Mouse (Mus musculus): ENCODE measurements at regions not wholly inside any gene's neighbourhood (a gene's known extent, or its start where the extent isn't known, plus 50 kb on each side); places are given as distances from the start of the nearest gene placed in this dataset.
"Not testable (repeated sequence)": the region's sequence is repeated elsewhere in the genome, so short reads cannot be mapped to it uniquely, and the experiment has no call there.

- ATAC-seq (replicated peaks) = no peak
- no peak overlapping the region for H3K4me3 ChIP-seq
- no peak overlapping the region for H3K27ac ChIP-seq (replicated peaks)
- H3K36me3 ChIP-seq = no peaks in the 10 kb centered on the region
- H3K9ac ChIP-seq (replicated peaks) = no peak overlapping the region
- no peaks in the 10 kb centered on the region for H3K27me3 ChIP-seq
- H3K4me1 ChIP-seq = no peaks in the 10 kb centered on the region
- no peaks in the 10 kb centered on the region for H3K9me3 ChIP-seq
- no peak overlapping the region for H3K4me2 ChIP-seq (replicated peaks)
These were observed 603.5 kb upstream of the Gje1 start for GRCm38 (mm10) chr10:15321480-15321879.

GRCm38 (mm10) chr10:15317017-15317607 lies 599.1 kb upstream of the Gje1 start:
- Histone ChIP-seq H3K4me2 (replicated peaks) (no peak overlapping the region), H3K4me1 (no peaks in the 10 kb centered on the region), H3K27ac (replicated peaks) (0 out of 2 replicates have a peak overlapping the region, but pooled peaks have one; percentile 5), H3K27me3 (no peaks in the 10 kb centered on the region), H3K4me3 (no peak overlapping the region), H3K36me3 (no peaks in the 10 kb centered on the region), H3K9ac (replicated peaks) (no peak overlapping the region), H3K9me3 (no peaks in the 10 kb centered on the region)
- 77% methylated on average over 2 of the region's 2 CpGs for WGBS
- ATAC-seq (replicated peaks) = peak; percentile 67

- 89% methylated on average over 2 of the region's 2 CpGs for WGBS
These were observed 592.6 kb upstream of the Gje1 start for GRCm38 (mm10) chr10:15310650-15311049.

GRCm38 (mm10) chr10:15305811-15306473 lies 587.9 kb upstream of the Gje1 start:
- Histone ChIP-seq H3K36me3 (no peaks in the 10 kb centered on the region), H3K9ac (replicated peaks) (no peak overlapping the region), H3K27ac (replicated peaks) (no peak overlapping the region), H3K4me3 (no peak overlapping the region), H3K27me3 (no peaks in the 10 kb centered on the region), H3K4me1 (no peaks in the 10 kb centered on the region), H3K4me2 (replicated peaks) (no peak overlapping the region), H3K9me3 (no peaks in the 10 kb centered on the region)
- ATAC-seq (replicated peaks) = no peak
- 84% methylated on average over 3 of the region's 3 CpGs for WGBS

More at GRCm38 (mm10) chr10:15310650-15311049, 592.6 kb upstream of the Gje1 start:
- no peaks in the 10 kb centered on the region for H3K4me1 ChIP-seq
- H3K4me3 ChIP-seq = no peak overlapping the region
- no peak overlapping the region for H3K27ac ChIP-seq (replicated peaks)
- no peak for ATAC-seq (replicated peaks)
- H3K9me3 ChIP-seq = no peaks in the 10 kb centered on the region
- H3K9ac ChIP-seq (replicated peaks) = no peak overlapping the region
- no peaks in the 10 kb centered on the region for H3K27me3 ChIP-seq
- H3K4me2 ChIP-seq (replicated peaks) = no peak overlapping the region
- H3K36me3 ChIP-seq = no peaks in the 10 kb centered on the region

- Histone ChIP-seq H3K9ac (replicated peaks) (no peak overlapping the region), H3K27ac (replicated peaks) (no peak overlapping the region; the same call in 1 of the 2 replicates), H3K4me1 (peaks cover 8% of the 10 kb centered on the region), H3K27me3 (no peaks in the 10 kb centered on the region), H3K36me3 (no peaks in the 10 kb centered on the region), H3K4me3 (no peak overlapping the region), H3K9me3 (no peaks in the 10 kb centered on the region), H3K4me2 (replicated peaks) (peak overlapping the region; percentile 17; the same call in 1 of the 2 replicates)
- 40% methylated on average over 8 of the region's 8 CpGs for WGBS
- ATAC-seq (replicated peaks) = peak; percentile 97
These were observed 582.4 kb upstream of the Gje1 start for GRCm38 (mm10) chr10:15300199-15301085.

- H3K4me3 ChIP-seq = no peak overlapping the region
- no peak overlapping the region for H3K9ac ChIP-seq (replicated peaks)
- H3K36me3 ChIP-seq = no peaks in the 10 kb centered on the region
- no peak overlapping the region for H3K27ac ChIP-seq (replicated peaks)
- H3K4me1 ChIP-seq = peaks cover 8% of the 10 kb centered on the region
- H3K4me2 ChIP-seq (replicated peaks) = 0 out of 2 replicates have a peak overlapping the region, but pooled peaks have one; percentile 17
- WGBS = 17% methylated on average over 11 of the region's 11 CpGs
- ATAC-seq (replicated peaks) = peak; percentile 66
- no peaks in the 10 kb centered on the region for H3K9me3 ChIP-seq
- no peaks in the 10 kb centered on the region for H3K27me3 ChIP-seq
These were observed 581.6 kb upstream of the Gje1 start for GRCm38 (mm10) chr10:15299331-15300198.

GRCm38 (mm10) chr10:15297257-15297656 lies 579.2 kb upstream of the Gje1 start:
- Histone ChIP-seq H3K4me2 (replicated peaks) (no peak overlapping the region), H3K36me3 (no peaks in the 10 kb centered on the region), H3K27ac (replicated peaks) (no peak overlapping the region), H3K4me3 (no peak overlapping the region), H3K4me1 (peaks cover 8% of the 10 kb centered on the region), H3K9me3 (no peaks in the 10 kb centered on the region), H3K27me3 (no peaks in the 10 kb centered on the region), H3K9ac (replicated peaks) (no peak overlapping the region)
- no peak for ATAC-seq (replicated peaks)
- 87% methylated on average over 2 of the region's 2 CpGs for WGBS

- Histone ChIP-seq H3K9ac (replicated peaks) (no peak overlapping the region), H3K4me3 (no peak overlapping the region), H3K9me3 (no peaks in the 10 kb centered on the region), H3K4me1 (no peaks in the 10 kb centered on the region), H3K27me3 (no peaks in the 10 kb centered on the region), H3K36me3 (no peaks in the 10 kb centered on the region), H3K27ac (replicated peaks) (no peak overlapping the region), H3K4me2 (replicated peaks) (no peak overlapping the region)
- WGBS = 85% methylated on average over 1 of the region's 1 CpGs
- ATAC-seq (replicated peaks) = no peak
These were observed 576.1 kb upstream of the Gje1 start for GRCm38 (mm10) chr10:15294125-15294524.

GRCm38 (mm10) chr10:15263337-15263736 lies 545.3 kb upstream of the Gje1 start:
- H3K4me2 ChIP-seq (replicated peaks); H3K27me3 ChIP-seq; H3K9ac ChIP-seq (replicated peaks); H3K4me3 ChIP-seq; H3K27ac ChIP-seq (replicated peaks); H3K36me3 ChIP-seq; ATAC-seq (replicated peaks); H3K4me1 ChIP-seq; H3K9me3 ChIP-seq: not testable (repeated sequence)
- 21% methylated on average over 1 of the region's 1 CpGs for WGBS

GRCm38 (mm10) chr10:15262282-15262681 lies 544.3 kb upstream of the Gje1 start:
- H3K4me2 ChIP-seq (replicated peaks); H3K4me1 ChIP-seq; H3K27me3 ChIP-seq; H3K9me3 ChIP-seq; H3K4me3 ChIP-seq; H3K36me3 ChIP-seq; H3K9ac ChIP-seq (replicated peaks); H3K27ac ChIP-seq (replicated peaks); ATAC-seq (replicated peaks): not testable (repeated sequence)
- WGBS = 83% methylated on average over 7 of the region's 7 CpGs

GRCm38 (mm10) chr10:15249402-15250086 lies 531.5 kb upstream of the Gje1 start:
- H3K36me3 ChIP-seq = no peaks in the 10 kb centered on the region
- 19% methylated on average over 2 of the region's 2 CpGs for WGBS
- H3K4me1 ChIP-seq = peaks cover 4% of the 10 kb centered on the region; the same call in 1 of the 2 replicates
- no peak overlapping the region for H3K4me3 ChIP-seq
- no peak overlapping the region for H3K4me2 ChIP-seq (replicated peaks)
- H3K27me3 ChIP-seq = no peaks in the 10 kb centered on the region
- ATAC-seq (replicated peaks) = peak; percentile 76
- no peak overlapping the region for H3K27ac ChIP-seq (replicated peaks)
- no peak overlapping the region for H3K9ac ChIP-seq (replicated peaks)
- H3K9me3 ChIP-seq = no peaks in the 10 kb centered on the region
